7 mouse cellular contexts compared by ENCODE assay signal in genomic region chr1:168473255-168474069, GRCm38 (mm10). TPM values are rescaled to one million over a fixed set of nuclear protein-coding genes. Genes with fewer than 3 reads are reported as not detected.
DNase-seq lines count a peak whose midpoint lies in the region; ATAC-seq lines count a peak whose summit lies in the region.

No protein-coding gene starts in this region.

- no peak overlapping the region for H3K4me3 ChIP-seq in neural tube, embryonic 15.5 days (replicated peaks)
- no peak overlapping the region for H3K4me3 ChIP-seq in embryonic facial prominence, embryonic 14.5 days (ENCODE audit: low read depth, low read length)
- no peak overlapping the region for H3K4me3 ChIP-seq in hindbrain, embryonic 12.5 days

- no peaks in the 10 kb centered on the region for H3K9me3 ChIP-seq in neural tube, embryonic 15.5 days (replicated peaks)
- no peaks in the 10 kb centered on the region for H3K9me3 ChIP-seq in embryonic facial prominence, embryonic 14.5 days (ENCODE audit: control insufficient read depth, low read length)
- no peaks in the 10 kb centered on the region for H3K9me3 ChIP-seq in hindbrain, embryonic 12.5 days (replicated peaks)

- H3K27ac ChIP-seq in neural tube, embryonic 15.5 days (replicated peaks): no peak overlapping the region
- peak overlapping the region; percentile 13 for H3K27ac ChIP-seq in embryonic facial prominence, embryonic 14.5 days (replicated peaks; ENCODE audit: low read depth, low read length)
- H3K27ac ChIP-seq in hindbrain, embryonic 12.5 days: peak overlapping the region; percentile 64

- H3K36me3 ChIP-seq in neural tube, embryonic 15.5 days: no peaks in the 10 kb centered on the region
- no peaks in the 10 kb centered on the region for H3K36me3 ChIP-seq in embryonic facial prominence, embryonic 14.5 days (ENCODE audit: control insufficient read depth, insufficient read depth, low read length)
- H3K36me3 ChIP-seq in hindbrain, embryonic 12.5 days: no peaks in the 10 kb centered on the region

- H3K4me1 ChIP-seq in neural tube, embryonic 15.5 days: peaks cover 24% of the 10 kb centered on the region
- peaks cover 38% of the 10 kb centered on the region for H3K4me1 ChIP-seq in embryonic facial prominence, embryonic 14.5 days (ENCODE audit: control insufficient read depth, insufficient read depth, low read length)
- peaks cover 37% of the 10 kb centered on the region for H3K4me1 ChIP-seq in hindbrain, embryonic 12.5 days

- peak; percentile 41 for DNase-seq in neural tube, embryonic 10.5 days (ENCODE audit: extremely low spot score, low spot score)
- peak; percentile 91 for DNase-seq in embryonic facial prominence, embryonic 14.5 days (ENCODE audit: low spot score)
- DNase-seq in retina, postnatal 7 days (ENCODE audit: low read depth, low spot score): peak; percentile 20
- DNase-seq in testis, postnatal 14 days (ENCODE audit: low spot score): no peak
- DNase-seq in cerebellum, postnatal 25 days: no peak

- no peak overlapping the region for H3K4me2 ChIP-seq in neural tube, embryonic 15.5 days
- peak overlapping the region; percentile 11; the same call in 1 of the 2 replicates for H3K4me2 ChIP-seq in embryonic facial prominence, embryonic 14.5 days (ENCODE audit: low read depth, low read length)
- H3K4me2 ChIP-seq in hindbrain, embryonic 12.5 days (replicated peaks): peak overlapping the region; percentile 19; the same call in 1 of the 2 replicates

- no peak overlapping the region for H3K9ac ChIP-seq in neural tube, embryonic 15.5 days (replicated peaks)
- H3K9ac ChIP-seq in embryonic facial prominence, embryonic 14.5 days (ENCODE audit: low read depth, low read length): no peak overlapping the region
- H3K9ac ChIP-seq in hindbrain, embryonic 12.5 days: no peak overlapping the region

- 21% methylated on average over 12 of the region's 12 CpGs for WGBS in neural tube, embryonic 15.5 days
- WGBS in embryonic facial prominence, embryonic 14.5 days: 29% methylated on average over 12 of the region's 12 CpGs
- 27% methylated on average over 12 of the region's 12 CpGs for WGBS in hindbrain, embryonic 12.5 days

- ATAC-seq in neural tube, embryonic 15.5 days (ENCODE audit: low FRiP score): no peak
- peak; percentile 72 for ATAC-seq in embryonic facial prominence, embryonic 14.5 days (ENCODE audit: low read depth)
- ATAC-seq in hindbrain, embryonic 12.5 days (ENCODE audit: low FRiP score): peak; percentile 93

- no peaks in the 10 kb centered on the region for H3K27me3 ChIP-seq in neural tube, embryonic 15.5 days (replicated peaks)
- no peaks in the 10 kb centered on the region for H3K27me3 ChIP-seq in embryonic facial prominence, embryonic 14.5 days (replicated peaks; ENCODE audit: control insufficient read depth, insufficient read depth, low read length)
- H3K27me3 ChIP-seq in hindbrain, embryonic 12.5 days: no peaks in the 10 kb centered on the region

RNA-seq across cellular contexts. Expression of gene Pbx1, which starts 41.4 kb away (rescaled TPM):
- 28.8 and 31.4 TPM in 2 replicates for polyA plus RNA-seq in neural tube, embryonic 15.5 days (2015; fragmentation: Nextera tagmentation; extraction: Ambion mirVana)
- polyA plus RNA-seq in embryonic facial prominence, embryonic 14.5 days (2014; fragmentation: Nextera tagmentation; extraction: Ambion mirVana): 30.5 and 34.7 TPM in 2 replicates
- polyA plus RNA-seq in hindbrain, embryonic 12.5 days (2016; fragmentation: Nextera tagmentation; extraction: Ambion mirVana): 56.3 and 59.8 TPM in 2 replicates

Comparison
In these comparisons a context has a peak if more than half of its experiments do, and no peak if none do; other contexts are left out.
1. DNase-seq: peak in neural tube, embryonic 10.5 days (single experiment), embryonic facial prominence, embryonic 14.5 days (single experiment) and retina, postnatal 7 days (single experiment); none in testis, postnatal 14 days (single experiment) and cerebellum, postnatal 25 days (0 of 2).